Mouse (Mus musculus): Measurements from ENCODE around the gene Serping1. TPM values are rescaled to one million over a fixed set of nuclear protein-coding genes. Genes with fewer than 3 reads are reported as not detected.

The Serping1 gene
- polyA plus RNA-seq, 1 experiment from 2014 or later, result 15.7 TPM

- Histone ChIP-seq H3K9me3 (ENCODE audit: control insufficient read depth, low read length) (no peaks in the 10 kb centered on the region), H3K4me2 (ENCODE audit: low read depth, low read length) (peak overlapping the region; percentile 9; the same call in 1 of the 2 replicates), H3K4me1 (ENCODE audit: control insufficient read depth, insufficient read depth, low read length) (peaks cover 46% of the 10 kb centered on the region), H3K4me3 (ENCODE audit: low read depth, low read length) (no peak overlapping the region), H3K9ac (replicated peaks; ENCODE audit: low read depth, low read length) (no peak overlapping the region), H3K27me3 (ENCODE audit: control insufficient read depth, insufficient read depth, low read length) (no peaks in the 10 kb centered on the region), H3K27ac (ENCODE audit: low read depth, low read length) (no peak overlapping the region), H3K36me3 (ENCODE audit: control insufficient read depth, insufficient read depth, low read length) (no peaks in the 10 kb centered on the region)
- 3% methylated on average over 12 of the region's 12 CpGs for WGBS
- ATAC-seq (ENCODE audit: low read depth), result no peak
Measured at GRCm38 (mm10) chr2:84738271-84738911, 36.9 kb downstream of the Serping1 start.

- no peak; the same call in 1 of the 2 replicates for ATAC-seq (ENCODE audit: low read depth)
- H3K4me1 ChIP-seq (ENCODE audit: control insufficient read depth, insufficient read depth, low read length), result peaks cover 50% of the 10 kb centered on the region
- H3K4me3 ChIP-seq (ENCODE audit: low read depth, low read length), result no peak overlapping the region
- WGBS, result 6% methylated on average over 8 of the region's 8 CpGs
- H3K9me3 ChIP-seq (ENCODE audit: control insufficient read depth, low read length), result no peaks in the 10 kb centered on the region
- H3K36me3 ChIP-seq (ENCODE audit: control insufficient read depth, insufficient read depth, low read length), result no peaks in the 10 kb centered on the region
- H3K4me2 ChIP-seq (ENCODE audit: low read depth, low read length), result peak overlapping the region; percentile 84; the same call in 1 of the 2 replicates
- H3K9ac ChIP-seq (replicated peaks; ENCODE audit: low read depth, low read length), result 0 out of 2 replicates have a peak overlapping the region, but pooled peaks have one; percentile 16
- no peaks in the 10 kb centered on the region for H3K27me3 ChIP-seq (ENCODE audit: control insufficient read depth, insufficient read depth, low read length)
- H3K27ac ChIP-seq (ENCODE audit: low read depth, low read length), result peak overlapping the region; percentile 24; the same call in 1 of the 2 replicates
Measured at GRCm38 (mm10) chr2:84737451-84737925, 37.8 kb downstream of the Serping1 start.

GRCm38 (mm10) chr2:84736312-84737161 is 38.7 kb downstream of the Serping1 start:
- H3K4me2 ChIP-seq (ENCODE audit: low read depth, low read length), result peak overlapping the region; percentile 84
- no peaks in the 10 kb centered on the region for H3K9me3 ChIP-seq (ENCODE audit: control insufficient read depth, low read length)
- no peaks in the 10 kb centered on the region for H3K27me3 ChIP-seq (ENCODE audit: control insufficient read depth, insufficient read depth, low read length)
- H3K4me1 ChIP-seq (ENCODE audit: control insufficient read depth, insufficient read depth, low read length), result peaks cover 43% of the 10 kb centered on the region
- H3K36me3 ChIP-seq (ENCODE audit: control insufficient read depth, insufficient read depth, low read length), result no peaks in the 10 kb centered on the region
- no peak overlapping the region for H3K27ac ChIP-seq (ENCODE audit: low read depth, low read length)
- H3K4me3 ChIP-seq (ENCODE audit: low read depth, low read length), result peak overlapping the region; percentile 23
- WGBS, result 6% methylated on average over 27 of the region's 27 CpGs
- ATAC-seq (ENCODE audit: low read depth), result no peak
- peak overlapping the region; percentile 26; the same call in 1 of the 2 replicates for H3K9ac ChIP-seq (replicated peaks; ENCODE audit: low read depth, low read length)

GRCm38 (mm10) chr2:84735346-84735920 is 39.8 kb downstream of the Serping1 start:
- peak overlapping the region; percentile 61 for H3K4me3 ChIP-seq (ENCODE audit: low read depth, low read length)
- no peaks in the 10 kb centered on the region for H3K36me3 ChIP-seq (ENCODE audit: control insufficient read depth, insufficient read depth, low read length)
- peak overlapping the region; percentile 84 for H3K4me2 ChIP-seq (ENCODE audit: low read depth, low read length)
- H3K9me3 ChIP-seq (ENCODE audit: control insufficient read depth, low read length), result no peaks in the 10 kb centered on the region
- no peak overlapping the region for H3K27ac ChIP-seq (ENCODE audit: low read depth, low read length)
- 12% methylated on average over 7 of the region's 7 CpGs for WGBS
- H3K4me1 ChIP-seq (ENCODE audit: control insufficient read depth, insufficient read depth, low read length), result peaks cover 36% of the 10 kb centered on the region
- peak overlapping the region; percentile 90 for H3K9ac ChIP-seq (replicated peaks; ENCODE audit: low read depth, low read length)
- H3K27me3 ChIP-seq (ENCODE audit: control insufficient read depth, insufficient read depth, low read length), result no peaks in the 10 kb centered on the region
- ATAC-seq (ENCODE audit: low read depth), result no peak

GRCm38 (mm10) chr2:84734919-84735318 is 40.3 kb downstream of the Serping1 start:
- Histone ChIP-seq H3K9ac (replicated peaks; ENCODE audit: low read depth, low read length) (peak overlapping the region; percentile 90), H3K9me3 (ENCODE audit: control insufficient read depth, low read length) (no peaks in the 10 kb centered on the region), H3K27me3 (ENCODE audit: control insufficient read depth, insufficient read depth, low read length) (no peaks in the 10 kb centered on the region), H3K27ac (ENCODE audit: low read depth, low read length) (peak overlapping the region; percentile 90), H3K4me2 (ENCODE audit: low read depth, low read length) (peak overlapping the region; percentile 84), H3K36me3 (ENCODE audit: control insufficient read depth, insufficient read depth, low read length) (no peaks in the 10 kb centered on the region), H3K4me3 (ENCODE audit: low read depth, low read length) (peak overlapping the region; percentile 61), H3K4me1 (ENCODE audit: control insufficient read depth, insufficient read depth, low read length) (peaks cover 36% of the 10 kb centered on the region)
- 0% methylated on average over 2 of the region's 2 CpGs for WGBS
- ATAC-seq (ENCODE audit: low read depth), result no peak

GRCm38 (mm10) chr2:84734351-84734864 is 40.8 kb downstream of the Serping1 start:
- WGBS, result under 1% methylated on average over 11 of the region's 11 CpGs
- ATAC-seq (ENCODE audit: low read depth), result peak; percentile 60
- peaks cover 36% of the 10 kb centered on the region for H3K4me1 ChIP-seq (ENCODE audit: control insufficient read depth, insufficient read depth, low read length)

GRCm38 (mm10) chr2:84733579-84734300 is 41.5 kb downstream of the Serping1 start, which contains the start of gene Ypel4:
Gene Ypel4 (plus strand): TSS chr2:84734058.
- H3K36me3 ChIP-seq (ENCODE audit: control insufficient read depth, insufficient read depth, low read length), result no peaks in the 10 kb centered on the region
- H3K9me3 ChIP-seq (ENCODE audit: control insufficient read depth, low read length), result no peaks in the 10 kb centered on the region
- peaks cover 36% of the 10 kb centered on the region for H3K4me1 ChIP-seq (ENCODE audit: control insufficient read depth, insufficient read depth, low read length)
- H3K9ac ChIP-seq (replicated peaks; ENCODE audit: low read depth, low read length), result peak within 1 kb of the TSS; percentile 90
- ATAC-seq (ENCODE audit: low read depth), result peak; percentile 85
- 4% methylated on average over 8 of the region's 8 CpGs for WGBS
- no peaks in the 10 kb centered on the region for H3K27me3 ChIP-seq (ENCODE audit: control insufficient read depth, insufficient read depth, low read length)
- H3K4me2 ChIP-seq (ENCODE audit: low read depth, low read length), result peak within 1 kb of the TSS; percentile 84
- H3K27ac ChIP-seq (ENCODE audit: low read depth, low read length), result peak within 1 kb of the TSS; percentile 90
- peak within 1 kb of the TSS; percentile 61 for H3K4me3 ChIP-seq (ENCODE audit: low read depth, low read length)

More at GRCm38 (mm10) chr2:84734351-84734864, 40.8 kb downstream of the Serping1 start:
- Histone ChIP-seq H3K4me3 (ENCODE audit: low read depth, low read length) (peak overlapping the region; percentile 61), H3K9me3 (ENCODE audit: control insufficient read depth, low read length) (no peaks in the 10 kb centered on the region), H3K27me3 (ENCODE audit: control insufficient read depth, insufficient read depth, low read length) (no peaks in the 10 kb centered on the region), H3K27ac (ENCODE audit: low read depth, low read length) (peak overlapping the region; percentile 90), H3K4me2 (ENCODE audit: low read depth, low read length) (peak overlapping the region; percentile 84), H3K9ac (replicated peaks; ENCODE audit: low read depth, low read length) (peak overlapping the region; percentile 90), H3K36me3 (ENCODE audit: control insufficient read depth, insufficient read depth, low read length) (no peaks in the 10 kb centered on the region)

GRCm38 (mm10) chr2:84732394-84732793 is 42.9 kb downstream of the Serping1 start:
- Histone ChIP-seq H3K4me3 (ENCODE audit: low read depth, low read length) (no peak overlapping the region), H3K4me2 (ENCODE audit: low read depth, low read length) (no peak overlapping the region), H3K9me3 (ENCODE audit: control insufficient read depth, low read length) (no peaks in the 10 kb centered on the region), H3K9ac (replicated peaks; ENCODE audit: low read depth, low read length) (no peak overlapping the region), H3K27me3 (ENCODE audit: control insufficient read depth, insufficient read depth, low read length) (no peaks in the 10 kb centered on the region), H3K36me3 (ENCODE audit: control insufficient read depth, insufficient read depth, low read length) (no peaks in the 10 kb centered on the region), H3K4me1 (ENCODE audit: control insufficient read depth, insufficient read depth, low read length) (peaks cover 31% of the 10 kb centered on the region), H3K27ac (ENCODE audit: low read depth, low read length) (no peak overlapping the region)
- no peak for ATAC-seq (ENCODE audit: low read depth)
- WGBS, result 89% methylated on average over 1 of the region's 1 CpGs
